Mouse (Mus musculus) stomach, postnatal 0 days (tissue): ENCODE results near the gene Ppp4c.

ENCODE experiments used
- CTCF ChIP-seq: IDR thresholded peaks from 2 replicates; pipeline ENCODE4 v1.5.1; 2016; ENCODE audit warnings: antibody characterized with exemption, low read depth, mild to moderate bottlenecking, moderate library complexity
- EP300 ChIP-seq: optimal IDR thresholded peaks from 2 replicates; pipeline ENCODE3; 2016; ENCODE audit warnings: antibody characterized with exemption

DNA sequence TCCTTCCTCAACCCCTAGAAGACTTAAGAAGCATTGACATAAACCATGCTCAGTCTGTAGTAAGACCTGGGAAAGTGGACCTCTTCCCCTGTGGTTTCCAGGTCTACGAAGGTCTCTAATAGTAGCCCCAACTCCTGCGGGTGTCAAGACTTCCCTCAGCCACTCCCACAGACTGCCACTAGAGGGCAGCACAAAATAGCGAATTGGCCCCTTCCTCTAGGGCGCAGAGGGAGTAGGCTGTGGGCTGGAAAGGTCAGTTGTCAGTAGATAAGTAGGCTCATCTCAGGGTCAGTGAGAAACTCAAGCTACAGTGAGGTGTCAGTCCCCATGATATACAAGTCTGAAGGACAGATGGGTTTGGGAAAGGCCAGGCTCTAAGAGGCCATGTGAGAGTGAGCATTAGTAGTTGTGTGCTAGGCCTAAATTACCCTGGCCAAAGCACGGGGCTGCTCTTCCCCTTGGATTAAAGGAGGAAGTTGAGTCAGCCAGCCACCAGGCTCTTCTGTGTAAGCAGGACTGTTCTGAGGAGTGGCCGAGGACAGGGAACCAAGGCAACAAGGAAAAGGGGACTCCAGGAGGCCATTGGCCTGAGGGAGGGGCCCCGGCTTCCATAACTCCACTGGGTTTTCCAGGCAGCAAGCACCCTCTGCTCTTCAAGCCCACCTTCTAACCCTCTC lies 29.7 kb upstream of the Ppp4c start:
- TF ChIP-seq CTCF: peak; percentile 98
- TF ChIP-seq EP300: no peak
